Mouse (Mus musculus): ENCODE data around the gene Pih1d2.
"Not testable (repeated sequence)": the region's sequence is repeated elsewhere in the genome, so short reads cannot be mapped to it uniquely, and the experiment has no call there.

Pih1d2 gene

DNA sequence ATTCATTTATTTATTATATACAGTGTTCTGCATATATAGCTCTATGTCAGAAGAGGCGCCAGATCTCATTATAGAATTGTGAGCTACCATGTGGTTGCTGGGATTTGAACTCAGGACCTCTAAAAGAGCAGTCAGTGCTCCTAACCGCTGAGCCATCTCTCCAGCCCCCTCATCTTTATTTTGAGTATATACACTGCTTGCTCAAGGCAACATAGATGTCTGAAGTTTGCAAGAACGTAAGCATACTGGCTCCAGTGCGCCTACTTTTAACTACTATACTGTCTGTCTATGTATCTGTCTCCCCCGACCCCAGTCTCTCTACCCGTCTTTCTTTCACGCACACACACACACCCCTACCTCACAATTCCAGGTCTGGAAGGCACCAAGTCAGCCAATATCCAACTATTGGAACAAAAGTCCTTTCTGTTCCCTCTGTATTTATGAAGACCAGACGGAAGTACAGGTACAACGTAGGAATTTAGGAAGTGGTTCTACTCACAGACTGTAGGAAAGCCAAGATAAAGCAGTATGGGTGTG is 741 bp downstream of the Pih1d2 start:
- no peak for DNase-seq (ENCODE audit: low read depth in 1 of 2, low spot score in 2 of 2)

DNA sequence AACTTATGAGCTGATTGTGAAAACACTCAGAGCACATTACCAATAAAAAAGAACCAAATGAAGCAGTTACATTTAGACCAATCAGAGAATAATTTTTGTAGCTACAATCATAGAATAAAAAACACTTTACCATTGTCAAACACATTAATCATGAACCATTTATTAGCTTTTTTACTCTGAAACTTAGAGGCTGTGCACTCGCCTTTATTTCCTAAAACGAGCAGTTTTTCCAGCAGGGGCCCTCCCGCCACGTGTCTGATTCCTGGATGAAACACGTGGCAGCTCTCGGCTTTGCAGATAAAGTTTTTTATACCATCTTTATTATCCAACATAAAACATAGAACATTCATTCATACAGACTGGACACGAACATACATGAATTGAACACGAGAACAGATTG is 13.8 kb downstream of the Pih1d2 start:
- DNase-seq (ENCODE audit: low read depth in 1 of 2, low spot score in 2 of 2): not testable (repeated sequence)

DNA sequence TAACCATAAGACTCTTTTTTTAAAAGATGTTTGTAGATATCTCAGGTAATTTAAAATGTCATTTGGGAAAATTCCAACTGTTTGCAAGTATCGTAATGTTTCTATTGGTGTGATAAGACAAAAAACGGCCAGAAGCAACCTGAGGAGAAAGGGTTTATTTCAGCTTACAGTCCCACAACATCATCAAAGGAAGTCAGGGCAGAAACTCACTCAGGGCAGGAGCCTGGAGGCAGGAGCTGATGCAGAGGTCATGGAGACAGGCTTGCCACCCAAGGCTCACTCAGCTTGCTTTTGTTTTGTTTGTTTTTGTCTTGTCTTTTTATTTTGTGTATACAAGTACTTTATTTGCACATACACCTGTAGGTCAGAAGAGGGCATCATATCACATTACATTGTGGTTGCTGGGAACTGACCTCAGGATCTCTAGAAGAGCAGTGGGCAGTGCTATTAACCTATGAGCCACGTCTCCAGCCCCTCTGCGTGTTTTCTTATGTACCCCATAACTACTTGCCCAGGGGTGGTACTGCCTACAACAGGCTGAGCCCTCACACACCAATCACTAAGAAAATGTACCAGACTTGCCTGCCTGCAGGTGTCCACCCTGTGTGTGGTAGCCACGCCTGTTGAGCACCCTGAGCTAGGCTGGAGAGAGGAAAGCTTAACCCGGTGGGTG is 15.0 kb downstream of the Pih1d2 start:
- DNase-seq (ENCODE audit: low read depth in 1 of 2, low spot score in 2 of 2): no peak

- DNase-seq (ENCODE audit: low read depth in 1 of 2, low spot score in 2 of 2): no peak
Observed at GRCm38 (mm10) chr9:50633059-50633458, 15.9 kb downstream of the Pih1d2 start.

DNA sequence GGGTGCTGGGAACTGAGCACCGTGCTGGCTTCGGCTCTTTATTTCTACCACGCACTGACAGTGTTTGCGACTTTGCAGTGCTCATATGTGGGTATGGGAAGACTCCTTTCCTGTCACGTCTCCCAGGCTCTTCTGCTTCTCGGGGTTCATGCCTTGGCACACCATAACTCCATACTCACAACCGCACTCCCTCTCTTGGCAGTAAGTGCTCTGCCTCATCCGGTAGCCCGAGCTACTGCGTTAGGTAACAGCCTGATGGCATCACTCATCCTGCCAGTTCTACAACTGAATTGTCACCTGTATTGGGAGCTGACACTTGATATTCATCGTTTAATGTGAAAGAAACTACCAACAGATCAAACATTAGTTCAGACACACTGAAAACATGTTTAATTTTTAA is 17.1 kb downstream of the Pih1d2 start:
- no peak for DNase-seq (ENCODE audit: low read depth in 1 of 2, low spot score in 2 of 2)

DNA sequence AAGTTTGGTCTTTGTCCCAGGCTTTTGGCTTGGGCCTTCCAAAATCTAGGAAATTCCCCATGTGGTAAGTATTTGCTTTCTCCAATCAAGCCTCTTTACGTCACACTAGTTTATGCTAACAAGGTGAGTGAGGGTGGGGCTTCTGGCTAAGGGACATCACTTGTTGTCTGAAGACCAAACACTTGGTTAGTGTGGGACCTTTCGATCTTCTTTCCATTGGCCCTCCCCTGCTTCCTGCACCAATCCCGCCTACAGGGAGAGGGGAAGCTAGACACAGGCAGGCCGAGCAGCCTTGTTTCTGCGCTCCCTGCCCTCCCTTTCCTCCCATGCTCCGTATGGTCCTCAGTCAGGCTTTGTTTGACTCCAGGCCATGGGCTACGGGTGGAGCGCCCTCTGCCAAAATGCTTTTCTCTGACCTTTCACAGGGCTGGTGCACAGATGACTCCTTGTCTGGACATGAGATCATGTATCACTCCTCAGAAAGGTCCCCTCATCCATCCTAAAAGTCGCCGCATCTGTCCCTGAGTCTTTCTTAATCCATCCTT is 29.8 kb downstream of the Pih1d2 start:
- DNase-seq (ENCODE audit: low read depth in 1 of 2, low spot score in 2 of 2): no peak

DNA sequence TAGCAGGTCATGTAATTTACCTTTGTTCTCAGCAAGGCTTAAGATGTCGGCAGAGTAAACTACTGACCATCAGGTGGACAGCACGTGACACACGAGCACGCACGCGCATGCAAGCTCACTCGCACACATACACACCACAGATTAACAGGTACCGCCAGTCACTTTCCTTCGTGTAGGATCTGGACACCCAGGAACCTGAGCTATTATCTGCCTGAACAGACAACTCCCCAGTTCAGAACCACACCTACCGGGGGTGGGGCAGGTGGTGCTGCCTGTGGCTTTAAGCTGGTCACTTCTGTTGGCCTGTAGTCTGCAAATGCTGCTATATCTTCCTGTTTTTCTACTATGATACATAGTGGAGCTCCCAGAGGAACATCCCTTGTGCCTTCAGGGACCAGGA is 33.4 kb downstream of the Pih1d2 start:
- no peak for DNase-seq (ENCODE audit: low read depth in 1 of 2, low spot score in 2 of 2)

DNA sequence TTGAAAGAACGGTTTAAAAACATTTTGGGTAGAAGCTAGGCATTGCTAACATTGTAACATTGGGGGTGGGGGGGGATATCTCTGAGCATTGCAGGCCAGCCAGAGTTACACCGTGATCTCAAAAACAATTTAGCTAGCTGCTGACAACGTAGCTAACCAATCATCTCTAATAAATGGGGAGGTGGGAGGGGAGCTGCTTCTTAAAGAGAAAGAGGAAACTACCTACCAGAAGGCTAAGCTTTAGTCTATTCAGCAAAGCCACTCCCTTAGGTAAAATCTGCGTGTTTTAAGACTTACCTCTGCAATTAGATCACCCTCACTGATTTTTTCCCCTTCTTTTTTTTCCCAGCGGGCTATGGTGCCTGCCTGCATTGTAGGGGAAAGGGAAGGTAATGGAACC is 41.3 kb downstream of the Pih1d2 start:
- DNase-seq (ENCODE audit: low read depth in 1 of 2, low spot score in 2 of 2): no peak

GRCm38 (mm10) chr9:50658941-50659388 is 41.8 kb downstream of the Pih1d2 start:
- no peak for DNase-seq (ENCODE audit: low read depth in 1 of 2, low spot score in 2 of 2)

DNA sequence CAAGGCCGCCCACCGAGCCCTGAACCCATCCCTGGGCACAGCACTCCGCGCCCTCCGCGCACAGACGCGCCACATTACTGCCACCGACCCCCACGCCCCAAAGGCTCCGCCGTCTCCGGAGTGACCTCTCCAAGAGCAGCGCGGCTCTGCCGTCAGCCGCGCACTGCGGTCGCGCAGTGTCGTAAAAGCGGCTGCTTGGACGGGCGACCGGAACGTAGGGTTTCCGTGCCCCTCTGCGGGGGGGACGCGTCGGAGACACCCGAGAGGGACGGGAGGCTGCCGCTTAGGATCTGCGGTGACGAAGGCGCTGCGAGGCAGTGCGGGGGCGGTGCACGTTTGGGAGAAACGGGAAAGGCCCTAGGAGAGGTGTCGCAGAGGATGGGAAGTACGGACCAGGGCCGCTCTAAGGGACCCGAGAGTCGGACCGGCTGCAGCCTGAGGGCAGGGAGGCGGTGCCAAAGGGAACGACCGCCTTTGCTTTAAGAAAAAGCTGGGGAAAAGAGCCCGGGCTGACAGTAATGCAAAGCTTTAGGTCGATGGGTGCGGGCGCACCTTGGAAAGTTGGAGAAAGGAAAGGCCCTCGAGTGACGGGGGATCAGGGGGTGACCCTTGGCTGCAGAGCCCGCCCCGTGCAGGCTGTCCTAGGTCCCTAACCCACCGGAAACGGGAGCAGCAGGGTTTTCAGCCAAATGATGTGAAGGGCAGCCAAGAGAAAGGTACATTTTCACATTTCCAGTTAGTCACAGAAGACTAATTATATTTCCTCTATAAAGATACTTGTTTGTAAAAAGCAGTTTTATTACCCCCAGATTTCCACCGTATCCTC is 42.5 kb downstream of the Pih1d2 start, which contains the start of gene Dlat:
Dlat (minus strand) TSS at position 389 of the 826 bp plus-strand sequence.
- peak; percentile 55 to 65 for DNase-seq (ENCODE audit: low read depth in 1 of 2, low spot score in 2 of 2)

DNA sequence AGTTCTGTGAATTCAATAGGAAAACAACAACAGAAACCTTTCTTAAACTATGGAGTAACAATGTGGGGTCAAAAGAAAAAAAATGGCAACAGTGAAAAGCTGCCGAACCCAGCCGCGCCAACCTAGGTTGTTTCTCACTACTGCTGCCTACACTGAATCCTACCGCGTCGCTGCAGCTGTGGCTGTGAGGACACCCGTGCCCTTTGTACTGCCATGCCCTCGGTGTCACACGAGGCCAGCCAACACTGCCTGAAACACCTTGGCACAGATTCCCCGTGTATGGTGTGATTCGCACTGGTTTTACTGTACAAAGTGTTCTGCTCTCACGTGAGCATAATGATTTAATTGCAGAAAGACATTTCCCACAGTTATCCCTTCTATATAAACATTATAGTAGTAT is 43.3 kb downstream of the Pih1d2 start:
- no peak for DNase-seq (ENCODE audit: low read depth in 1 of 2, low spot score in 2 of 2)

- DNase-seq (ENCODE audit: low read depth in 1 of 2, low spot score in 2 of 2): no peak
Observed at GRCm38 (mm10) chr9:50664826-50665225, 47.7 kb downstream of the Pih1d2 start.

DNA sequence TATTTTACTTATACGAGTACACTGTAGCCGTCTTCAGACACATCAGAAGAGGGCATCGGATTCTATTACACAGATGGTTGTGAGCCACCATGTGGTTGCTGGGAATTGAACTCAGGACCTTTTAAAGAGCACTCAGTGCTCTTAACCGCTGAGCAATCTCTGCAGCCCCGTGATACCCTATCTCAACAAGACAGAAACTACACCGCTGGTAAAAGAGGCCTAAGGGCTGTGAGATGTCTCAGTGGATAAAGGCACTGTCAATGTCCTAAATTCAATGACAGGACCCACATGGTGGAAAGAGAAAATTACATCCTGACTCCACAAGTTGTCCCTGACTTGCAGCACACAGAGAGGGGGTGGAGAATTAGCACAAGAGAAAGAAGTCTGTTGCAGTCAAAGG is 49.3 kb downstream of the Pih1d2 start:
- no peak for DNase-seq (ENCODE audit: low read depth in 1 of 2, low spot score in 2 of 2)

DNA sequence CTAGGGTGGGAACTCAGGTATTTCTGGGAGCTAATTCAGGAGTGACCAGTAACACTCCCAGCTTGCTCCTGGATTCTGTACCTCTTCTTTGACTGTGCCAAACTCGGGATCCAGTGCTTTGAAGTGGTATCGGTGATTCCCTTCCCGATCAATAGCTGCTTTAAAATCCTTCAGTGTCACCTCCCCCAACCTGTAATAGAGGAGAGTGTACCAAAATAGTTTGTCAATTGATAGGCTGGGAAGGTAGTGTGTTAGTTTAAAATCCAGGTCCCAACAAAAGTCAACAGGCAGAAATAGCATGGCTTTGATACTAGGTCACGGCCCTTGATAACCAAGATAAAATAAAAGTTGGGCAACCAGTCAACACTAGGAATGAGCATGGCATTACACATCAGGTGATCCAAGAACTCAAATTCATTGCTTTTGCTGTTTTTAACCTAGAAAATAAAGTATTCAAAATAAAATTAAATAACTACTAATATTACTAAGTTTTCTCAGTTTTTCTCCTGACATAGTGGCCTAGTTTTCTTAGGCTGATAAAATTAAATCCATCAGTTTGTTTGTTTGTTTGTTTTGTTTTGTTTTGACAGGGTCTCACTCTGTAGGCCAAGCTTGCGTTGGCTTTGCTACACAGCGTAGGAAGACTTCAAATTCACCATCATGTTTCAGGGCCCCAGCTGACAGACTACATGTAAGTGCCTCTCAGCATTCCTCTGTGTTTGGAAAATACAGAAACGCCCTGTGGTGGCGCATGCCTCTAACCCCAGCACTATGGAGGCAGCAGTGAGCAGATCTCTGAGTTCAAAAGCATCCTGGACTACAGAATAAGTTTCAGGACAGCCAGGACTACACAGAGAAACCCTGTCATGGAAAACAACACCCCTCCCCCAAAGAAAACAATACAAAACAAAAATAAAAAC is 50.7 kb downstream of the Pih1d2 start:
- no peak for DNase-seq (ENCODE audit: low read depth in 1 of 2, low spot score in 2 of 2)

- DNase-seq (ENCODE audit: low read depth in 1 of 2, low spot score in 2 of 2): peak; percentile 25 to 28
Observed at GRCm38 (mm10) chr9:50670690-50671089, 53.6 kb downstream of the Pih1d2 start.
